Mouse (Mus musculus): ENCODE results near the gene Tmem100. TPM values are rescaled to one million over a fixed set of nuclear protein-coding genes. Genes with fewer than 3 reads are reported as not detected.

The Tmem100 gene
- total RNA-seq, 2 experiments from 2014 or later, result 15.3 to 18.5 TPM

DNA sequence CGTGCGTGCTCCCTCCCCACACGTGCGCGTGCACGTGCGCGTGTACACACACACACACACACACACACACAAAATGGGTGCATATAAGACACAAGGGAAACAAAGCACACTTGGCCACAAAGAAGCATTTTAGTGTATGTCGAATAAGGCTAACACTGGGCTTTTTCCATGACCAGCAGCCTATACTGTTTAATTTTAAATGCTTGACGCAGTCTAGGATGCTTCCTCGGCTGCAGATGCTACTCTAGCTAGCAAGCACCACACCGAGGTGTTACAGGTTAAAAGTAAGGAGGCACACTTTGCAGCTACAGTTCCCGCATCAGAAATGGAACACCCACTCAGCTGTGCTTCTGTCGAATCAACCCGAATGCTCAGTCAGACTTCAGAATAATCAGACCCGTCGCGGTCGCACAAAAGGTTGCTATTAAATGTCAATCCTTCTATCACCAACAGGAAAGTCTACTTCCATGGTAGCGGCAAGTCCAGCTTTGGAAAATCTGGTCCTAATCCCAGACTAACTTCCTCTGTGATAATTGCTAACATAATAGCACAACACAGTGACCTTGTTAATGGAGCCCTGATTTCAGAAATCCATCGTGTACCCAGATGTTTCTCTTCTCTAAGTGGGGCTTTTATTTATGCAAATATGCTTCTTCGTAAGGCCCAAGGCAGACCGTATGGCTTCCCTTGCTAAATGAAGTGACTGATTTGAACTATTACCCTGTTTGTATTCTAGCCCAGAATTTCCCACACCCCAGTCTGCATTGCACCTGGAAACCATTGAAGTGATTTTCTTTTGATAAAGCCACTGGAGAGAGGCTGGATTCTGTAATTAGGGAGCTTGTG, 36.5 kb downstream of the Tmem100 start:
- no peak for DNase-seq

DNA sequence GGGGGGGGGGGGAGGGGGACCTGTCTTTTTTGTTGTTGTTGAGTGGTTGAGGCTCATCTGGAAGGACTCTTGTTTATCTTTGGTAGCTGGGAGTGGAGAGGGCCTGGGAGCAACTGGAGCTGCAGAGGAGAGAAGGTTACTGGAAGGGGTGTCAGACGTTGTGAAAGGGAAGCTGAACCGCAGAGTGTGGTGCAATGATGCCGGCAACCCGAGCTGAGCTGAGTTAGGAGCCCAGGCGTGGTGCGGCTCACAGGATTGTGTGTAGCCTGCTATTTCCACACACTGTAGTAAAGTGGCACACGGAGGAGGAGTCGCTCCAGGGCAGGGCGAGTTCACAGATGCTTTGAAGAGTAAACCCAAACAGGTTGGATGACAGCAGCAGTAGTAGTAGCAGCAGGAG, 41.6 kb downstream of the Tmem100 start:
- DNase-seq, result no peak

DNA sequence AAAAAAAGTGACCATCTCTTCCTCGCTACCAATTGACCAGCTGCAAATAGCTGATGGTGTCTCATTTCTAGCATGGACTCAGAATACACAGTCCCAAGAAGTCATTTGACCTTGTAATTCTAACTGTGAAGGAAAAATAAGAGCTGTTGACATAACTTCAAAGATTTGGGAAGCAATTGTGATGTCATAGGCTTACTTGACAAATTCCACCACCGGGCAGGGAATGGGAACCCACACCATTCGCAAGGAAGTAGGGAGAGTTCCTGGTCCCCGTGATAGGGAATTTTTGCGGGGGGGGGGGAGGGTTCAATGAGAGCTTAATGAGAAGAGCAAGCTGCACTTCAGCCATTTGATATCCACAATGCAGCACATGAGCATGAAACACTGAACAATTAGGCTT, 43.1 kb downstream of the Tmem100 start:
- no peak for DNase-seq

DNA sequence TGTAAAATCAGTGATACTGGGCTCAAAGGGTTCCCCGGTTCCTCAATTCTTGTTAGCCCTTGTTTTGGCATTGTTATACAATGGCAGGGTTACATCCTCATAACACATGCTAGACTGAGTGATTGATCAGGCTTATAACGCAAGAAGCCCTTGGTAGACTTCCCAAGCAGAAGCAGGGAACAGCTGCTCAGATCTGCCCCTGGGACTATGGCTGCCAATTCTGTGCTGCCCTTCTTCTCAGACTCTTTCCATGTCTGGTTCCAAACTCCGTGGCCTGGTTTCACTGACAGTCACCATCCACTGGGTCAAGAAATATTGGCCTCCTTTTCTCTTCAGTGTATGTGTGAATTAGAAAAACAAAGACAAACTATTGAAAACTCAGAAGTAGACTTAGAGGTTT, 46.5 kb downstream of the Tmem100 start:
- no peak for DNase-seq

DNA sequence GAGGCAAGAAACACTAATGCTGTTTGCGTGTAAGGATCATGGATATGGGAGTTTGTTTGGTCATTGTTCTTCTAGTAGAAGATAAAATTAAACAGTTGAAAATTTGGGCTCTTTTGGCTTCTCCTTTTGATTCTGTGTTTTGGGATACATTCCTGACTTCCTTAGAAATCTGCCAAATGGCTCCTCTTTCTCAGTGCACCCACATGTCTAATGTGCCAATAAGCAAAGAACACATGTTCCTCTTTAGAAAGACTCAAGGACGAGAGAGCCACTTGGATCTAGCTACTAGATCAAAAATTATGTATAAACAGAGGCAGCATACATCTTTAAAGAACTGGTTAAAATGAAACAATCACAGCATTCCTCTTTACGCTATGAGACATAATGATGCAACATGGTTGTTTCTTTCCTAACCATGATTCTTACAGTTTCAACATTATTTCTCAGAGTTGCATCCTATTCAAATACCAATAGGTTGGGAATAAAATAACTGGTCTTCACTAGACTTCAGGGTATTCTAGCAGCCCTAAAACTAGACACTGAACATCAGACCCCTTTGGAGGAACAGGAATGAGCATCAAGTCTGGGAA, 50.6 kb downstream of the Tmem100 start:
- no peak for DNase-seq

DNA sequence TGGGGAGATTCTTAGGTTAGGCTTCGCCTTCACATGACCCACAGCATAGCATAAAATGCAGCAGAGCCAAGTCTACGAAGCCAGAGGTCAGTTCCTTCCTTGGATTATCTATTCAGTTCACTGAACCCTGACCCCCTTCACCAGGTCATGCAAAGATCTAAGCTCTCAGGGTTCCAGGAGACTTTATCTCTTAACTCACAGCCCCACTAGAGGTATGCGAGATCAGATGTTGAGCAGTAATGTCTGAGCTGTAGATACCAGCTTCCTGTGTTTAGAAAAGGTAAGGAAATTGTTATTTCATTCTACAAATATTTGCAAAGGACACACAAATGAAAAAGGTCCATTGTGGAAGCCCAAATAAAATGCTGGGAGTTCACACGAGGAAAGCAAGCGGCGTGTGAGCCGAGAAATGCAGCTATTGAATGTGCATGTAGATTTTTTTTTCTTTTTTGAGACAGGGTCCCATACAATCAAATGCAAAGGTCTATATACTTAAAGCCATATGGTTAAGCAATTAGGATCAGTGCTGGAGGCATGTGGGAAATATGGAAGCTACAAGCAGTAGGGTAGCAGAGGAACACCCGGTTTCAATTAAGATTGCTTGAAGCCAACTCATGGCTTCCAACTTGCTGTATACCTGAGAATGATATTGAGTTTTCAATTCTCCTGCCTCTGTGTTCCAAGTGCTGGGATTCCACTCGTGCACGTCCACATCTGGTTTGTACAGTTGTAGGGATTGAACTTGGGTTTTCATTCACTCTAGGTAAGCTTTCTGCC, 51.9 kb downstream of the Tmem100 start:
- no peak for DNase-seq

DNA sequence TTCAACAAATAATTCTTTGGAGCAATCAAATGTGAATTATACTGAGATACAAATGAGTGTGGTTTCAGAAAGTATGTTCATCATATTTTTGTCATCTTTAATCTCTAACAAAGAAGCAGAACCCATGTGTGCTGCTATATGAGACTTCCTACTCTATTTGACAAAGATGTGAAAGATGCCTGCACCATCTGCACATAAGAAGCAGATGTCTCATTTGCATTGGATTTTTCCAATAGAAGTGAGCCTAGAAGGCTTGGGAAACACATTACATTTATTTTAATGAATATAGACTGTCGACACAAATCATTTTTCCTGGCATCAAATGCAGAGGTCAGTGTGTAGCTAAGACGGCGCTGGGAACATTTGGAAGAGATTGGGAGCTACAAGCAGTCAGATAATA, 52.9 kb downstream of the Tmem100 start:
- no peak for DNase-seq

DNA sequence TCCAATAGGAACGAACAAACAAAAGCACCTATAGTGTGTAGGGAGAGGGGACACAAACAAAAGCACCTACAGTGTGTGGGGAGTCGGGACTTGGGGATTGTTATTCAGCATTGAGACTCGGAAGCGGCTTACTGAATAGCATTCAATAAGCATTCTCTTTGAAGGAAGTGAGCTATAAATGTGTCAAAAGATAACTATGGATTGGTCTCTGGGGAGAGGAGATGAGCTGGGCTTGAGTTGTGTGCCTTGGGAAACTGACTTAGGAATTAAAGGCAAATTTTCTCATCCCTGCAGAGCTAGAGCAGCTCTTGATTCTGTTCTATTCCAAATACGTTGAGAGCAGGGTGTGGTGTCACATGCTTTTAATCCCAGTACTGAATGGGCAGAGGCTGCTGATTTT, 54.0 kb downstream of the Tmem100 start:
- no peak for DNase-seq

Other genes starting within 250 kb of the Tmem100 start
- gene Pctp, start 27.5 kb upstream of the Tmem100 start, total RNA-seq (2021), result under 1 TPM; 0.68 to 0.77 TPM
- gene Gm45716, start 157.3 kb downstream of the Tmem100 start, total RNA-seq (2021), result 1 to 10 TPM; 7.1 to 7.8 TPM
- 100 to 1,000 TPM; 370 to 409 TPM for gene Mmd, start 219.1 kb downstream of the Tmem100 start, total RNA-seq (2021)

Measured in layer of hippocampus, postnatal 36 days (tissue).